Mouse (Mus musculus) ES-E14 (cell line): ENCODE results near the gene Sag.

Source experiments
- CHD2 ChIP-seq: IDR thresholded peaks from 2 replicates; pipeline ENCODE4 v1.6.1; 2014; ENCODE audit warnings: mild to moderate bottlenecking, low read depth, low read length, inconsistent platforms
- MAFK ChIP-seq: IDR thresholded peaks from 2 replicates; pipeline ENCODE4 v1.6.1; 2014; ENCODE audit warnings: mild to moderate bottlenecking, low read depth, low read length, inconsistent platforms; ENCODE audit not compliant: insufficient read depth

DNA sequence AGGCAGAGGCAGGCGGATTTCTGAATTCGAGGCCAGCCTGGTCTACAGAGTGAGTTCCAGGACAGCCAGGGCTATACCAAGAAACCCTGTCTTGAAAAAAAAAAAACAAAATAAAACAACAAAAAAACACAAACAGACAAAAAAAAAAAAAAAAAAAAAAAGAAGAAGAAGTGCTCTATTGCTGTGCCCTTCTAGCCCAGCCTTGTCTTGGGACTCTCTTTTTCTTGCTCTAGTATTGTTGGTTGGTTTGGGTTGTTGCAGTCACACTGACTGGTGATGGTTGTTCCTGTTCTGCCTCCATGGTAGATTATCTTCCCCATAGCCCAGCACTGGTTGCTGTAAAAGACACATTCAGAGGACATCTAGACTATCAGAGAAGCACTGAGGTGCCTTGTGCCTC lies 34.2 kb upstream of the Sag start:
- TF ChIP-seq MAFK = no peak
- TF ChIP-seq CHD2 = no peak
